Mouse (Mus musculus) T-cell, adult 66 days (primary cell): ENCODE measurements around the gene Krt25. TPM values are rescaled to one million over a fixed set of nuclear protein-coding genes. Genes with fewer than 3 reads are reported as not detected.

ENCODE experiments used
- total RNA-seq, 2 experiments: library from RNA; stranded (reverse); gene quantifications; 3 replicates in 1 of 2; 4 replicates in 1 of 2; pipeline ENCODE4 v1.2.4; 2023

The Krt25 gene
- total RNA-seq: not detected

GRCm38 (mm10) chr11:99322851-99323250 lies at the start of gene Krt25:
TSS of gene Krt25 (minus strand) at chr11:99322951.

GRCm38 (mm10) chr11:99351004-99351403 lies 28.3 kb upstream of the Krt25 start, which contains the start of gene Krt27:
TSS of gene Krt27 (minus strand) at chr11:99351104.

GRCm38 (mm10) chr11:99337866-99338265 lies 15.1 kb upstream of the Krt25 start, which contains the start of gene Krt26:
TSS of gene Krt26 (minus strand) at chr11:99337966.

GRCm38 (mm10) chr11:99284833-99285312 lies 37.9 kb downstream of the Krt25 start, which contains the start of gene Krt24:
TSS of gene Krt24 (minus strand) at chr11:99285262.

Other genes with a start within 250 kb of the Krt25 start
- gene Tns4, start 233.6 kb downstream of the Krt25 start, total RNA-seq: 1 to 10 TPM in 1 of 2 experiments, not detected in 1; 1.1 TPM
- gene Ccr7, start 167.9 kb downstream of the Krt25 start, total RNA-seq: 100 to 1,000 TPM; 516 to 541 TPM
- 100 to 1,000 TPM; 147 to 153 TPM for gene Smarce1, start 91.9 kb downstream of the Krt25 start, total RNA-seq
- not detected for gene Krt222, start 78.9 kb downstream of the Krt25 start, total RNA-seq
- not detected for gene Krt24, start 37.7 kb downstream of the Krt25 start, total RNA-seq
- not detected for gene Krt26, start 15.0 kb upstream of the Krt25 start, total RNA-seq
- gene Krt27, start 28.2 kb upstream of the Krt25 start, total RNA-seq: not detected
- gene Krt28, start 52.0 kb upstream of the Krt25 start, total RNA-seq: not detected
- gene Krt10, start 66.4 kb upstream of the Krt25 start, total RNA-seq: 1 to 10 TPM; 4.7 to 5.7 TPM
- not detected for gene Krt12, start 99.3 kb upstream of the Krt25 start, total RNA-seq
- not detected for gene Krt20, start 115.2 kb upstream of the Krt25 start, total RNA-seq
- not detected for gene Krt23, start 170.2 kb upstream of the Krt25 start, total RNA-seq
- gene Krt39, start 198.4 kb upstream of the Krt25 start, total RNA-seq: not detected
- gene Krt40, start 220.2 kb upstream of the Krt25 start, total RNA-seq: not detected
- not detected for gene Krtap3-3, start 227.9 kb upstream of the Krt25 start, total RNA-seq
- gene Krtap3-2, start 233.9 kb upstream of the Krt25 start, total RNA-seq: not detected
- gene Gm11939, start 236.5 kb upstream of the Krt25 start, total RNA-seq: not detected
- gene Krtap3-1, start 243.7 kb upstream of the Krt25 start, total RNA-seq: not detected